Mouse (Mus musculus): ENCODE results near the gene Syt12. TPM values are rescaled to one million over a fixed set of nuclear protein-coding genes. Genes with fewer than 3 reads are reported as not detected.

Syt12 gene
- total RNA-seq, 1 experiment from 2014 or later, result not detected

GRCm38 (mm10) chr19:4433756-4434155 is 43.5 kb downstream of the Syt12 start:
- ATAC-seq (replicated peaks in 1 of 2; ENCODE audit: insufficient read depth in 1 of 2, low FRiP score in 2 of 2, low TSS enrichment in 1 of 2, low read depth in 1 of 2, poor library complexity in 2 of 2, severe bottlenecking in 2 of 2), result no peak

GRCm38 (mm10) chr19:4430091-4430620 is 47.1 kb downstream of the Syt12 start:
- no peak for ATAC-seq (replicated peaks in 1 of 2; ENCODE audit: insufficient read depth in 1 of 2, low FRiP score in 2 of 2, low TSS enrichment in 1 of 2, low read depth in 1 of 2, poor library complexity in 2 of 2, severe bottlenecking in 2 of 2)

- ATAC-seq (replicated peaks in 1 of 2; ENCODE audit: insufficient read depth in 1 of 2, low FRiP score in 2 of 2, low TSS enrichment in 1 of 2, low read depth in 1 of 2, poor library complexity in 2 of 2, severe bottlenecking in 2 of 2), result peak; percentile 69 to 76
Measured at GRCm38 (mm10) chr19:4425610-4426366, 51.5 kb downstream of the Syt12 start.

- ATAC-seq (replicated peaks in 1 of 2; ENCODE audit: insufficient read depth in 1 of 2, low FRiP score in 2 of 2, low TSS enrichment in 1 of 2, low read depth in 1 of 2, poor library complexity in 2 of 2, severe bottlenecking in 2 of 2), result no peak
Measured at GRCm38 (mm10) chr19:4423021-4423420, 54.2 kb downstream of the Syt12 start.

GRCm38 (mm10) chr19:4422581-4422980 is 54.7 kb downstream of the Syt12 start:
- ATAC-seq (replicated peaks in 1 of 2; ENCODE audit: insufficient read depth in 1 of 2, low FRiP score in 2 of 2, low TSS enrichment in 1 of 2, low read depth in 1 of 2, poor library complexity in 2 of 2, severe bottlenecking in 2 of 2), result no peak

GRCm38 (mm10) chr19:4420153-4420910 is 56.9 kb downstream of the Syt12 start:
- ATAC-seq (replicated peaks in 1 of 2; ENCODE audit: insufficient read depth in 1 of 2, low FRiP score in 2 of 2, low TSS enrichment in 1 of 2, low read depth in 1 of 2, poor library complexity in 2 of 2, severe bottlenecking in 2 of 2), result no peak

- no peak for ATAC-seq (replicated peaks in 1 of 2; ENCODE audit: insufficient read depth in 1 of 2, low FRiP score in 2 of 2, low TSS enrichment in 1 of 2, low read depth in 1 of 2, poor library complexity in 2 of 2, severe bottlenecking in 2 of 2)
Measured at GRCm38 (mm10) chr19:4419711-4420110, 57.5 kb downstream of the Syt12 start.

GRCm38 (mm10) chr19:4417713-4418112 is 59.5 kb downstream of the Syt12 start:
- no peak for ATAC-seq (replicated peaks in 1 of 2; ENCODE audit: insufficient read depth in 1 of 2, low FRiP score in 2 of 2, low TSS enrichment in 1 of 2, low read depth in 1 of 2, poor library complexity in 2 of 2, severe bottlenecking in 2 of 2)

GRCm38 (mm10) chr19:4417183-4417582 is 60.1 kb downstream of the Syt12 start:
- peak; percentile 71 to 91 for ATAC-seq (replicated peaks in 1 of 2; ENCODE audit: insufficient read depth in 1 of 2, low FRiP score in 2 of 2, low TSS enrichment in 1 of 2, low read depth in 1 of 2, poor library complexity in 2 of 2, severe bottlenecking in 2 of 2)

GRCm38 (mm10) chr19:4414631-4415030 is 62.6 kb downstream of the Syt12 start:
- ATAC-seq (replicated peaks in 1 of 2; ENCODE audit: insufficient read depth in 1 of 2, low FRiP score in 2 of 2, low TSS enrichment in 1 of 2, low read depth in 1 of 2, poor library complexity in 2 of 2, severe bottlenecking in 2 of 2), result no peak

- peak; percentile 17 to 39; a peak in 2 of 4 replicates for ATAC-seq (replicated peaks in 1 of 2; ENCODE audit: insufficient read depth in 1 of 2, low FRiP score in 2 of 2, low TSS enrichment in 1 of 2, low read depth in 1 of 2, poor library complexity in 2 of 2, severe bottlenecking in 2 of 2)
Measured at GRCm38 (mm10) chr19:4409062-4409461, 68.2 kb downstream of the Syt12 start.

GRCm38 (mm10) chr19:4404840-4405239 is 72.4 kb downstream of the Syt12 start:
- no peak for ATAC-seq (replicated peaks in 1 of 2; ENCODE audit: insufficient read depth in 1 of 2, low FRiP score in 2 of 2, low TSS enrichment in 1 of 2, low read depth in 1 of 2, poor library complexity in 2 of 2, severe bottlenecking in 2 of 2)

- ATAC-seq (replicated peaks in 1 of 2; ENCODE audit: insufficient read depth in 1 of 2, low FRiP score in 2 of 2, low TSS enrichment in 1 of 2, low read depth in 1 of 2, poor library complexity in 2 of 2, severe bottlenecking in 2 of 2), result no peak
Measured at GRCm38 (mm10) chr19:4398959-4399358, 78.3 kb downstream of the Syt12 start.

GRCm38 (mm10) chr19:4398630-4398948 is 78.7 kb downstream of the Syt12 start:
- no peak for ATAC-seq (replicated peaks in 1 of 2; ENCODE audit: insufficient read depth in 1 of 2, low FRiP score in 2 of 2, low TSS enrichment in 1 of 2, low read depth in 1 of 2, poor library complexity in 2 of 2, severe bottlenecking in 2 of 2)

GRCm38 (mm10) chr19:4397798-4398629 is 79.2 kb downstream of the Syt12 start, which contains the start of gene Kdm2a:
Gene Kdm2a (minus strand): TSS chr19:4398285.
- ATAC-seq (replicated peaks in 1 of 2; ENCODE audit: insufficient read depth in 1 of 2, low FRiP score in 2 of 2, low TSS enrichment in 1 of 2, low read depth in 1 of 2, poor library complexity in 2 of 2, severe bottlenecking in 2 of 2), result 0 out of 4 replicates have a peak, but pooled peaks of 1 of the 2 experiments have one; percentile 1

- peak; percentile 90 to 91 for ATAC-seq (replicated peaks in 1 of 2; ENCODE audit: insufficient read depth in 1 of 2, low FRiP score in 2 of 2, low TSS enrichment in 1 of 2, low read depth in 1 of 2, poor library complexity in 2 of 2, severe bottlenecking in 2 of 2)
Measured at GRCm38 (mm10) chr19:4396998-4397797, 80.0 kb downstream of the Syt12 start.

Data from hematopoietic stem cell, adult 5-6 weeks (primary cell).